Mouse (Mus musculus) cerebellum, adult 11-12 months (tissue): ENCODE measurements at regions not wholly inside any gene's neighbourhood (a gene's known extent, or its start where the extent isn't known, plus 50 kb on each side); places are given as distances from the start of the nearest gene placed in this dataset.

Source experiments
- DNase-seq: peaks from one replicate; pipeline ENCODE4 v3.0.0; 2022

GRCm38 (mm10) chr10:98665936-98666505 lies 248.2 kb upstream of the Atp2b1 start:
- no peak for DNase-seq

GRCm38 (mm10) chr10:98667728-98668127 lies 246.5 kb upstream of the Atp2b1 start:
- DNase-seq: no peak

- DNase-seq: no peak
Measured at GRCm38 (mm10) chr10:98674131-98674530, 240.1 kb upstream of the Atp2b1 start.

GRCm38 (mm10) chr10:98676907-98677306 lies 237.3 kb upstream of the Atp2b1 start:
- DNase-seq: no peak

GRCm38 (mm10) chr10:98678234-98678633 lies 236.0 kb upstream of the Atp2b1 start:
- no peak for DNase-seq

- DNase-seq: no peak
Measured at GRCm38 (mm10) chr10:98682436-98682835, 231.8 kb upstream of the Atp2b1 start.

GRCm38 (mm10) chr10:98684195-98684594 lies 230.0 kb upstream of the Atp2b1 start:
- DNase-seq: no peak

GRCm38 (mm10) chr10:98684707-98685106 lies 229.5 kb upstream of the Atp2b1 start:
- DNase-seq: no peak

- DNase-seq: no peak
Measured at GRCm38 (mm10) chr10:98685739-98686138, 228.5 kb upstream of the Atp2b1 start.

GRCm38 (mm10) chr10:98686370-98686769 lies 227.8 kb upstream of the Atp2b1 start:
- DNase-seq: no peak

- DNase-seq: no peak
Measured at GRCm38 (mm10) chr10:98691816-98692215, 222.4 kb upstream of the Atp2b1 start.

GRCm38 (mm10) chr10:98694690-98695370 lies 219.4 kb upstream of the Atp2b1 start:
- DNase-seq: no peak

- DNase-seq: no peak
Measured at GRCm38 (mm10) chr10:98695371-98695725, 218.9 kb upstream of the Atp2b1 start.

- peak; percentile 46 for DNase-seq
Measured at GRCm38 (mm10) chr10:98697866-98698265, 216.3 kb upstream of the Atp2b1 start.

GRCm38 (mm10) chr10:98699579-98699978 lies 214.6 kb upstream of the Atp2b1 start:
- DNase-seq: no peak

GRCm38 (mm10) chr10:98700407-98700806 lies 213.8 kb upstream of the Atp2b1 start:
- no peak for DNase-seq

- no peak for DNase-seq
Measured at GRCm38 (mm10) chr10:98701285-98701684, 212.9 kb upstream of the Atp2b1 start.

GRCm38 (mm10) chr10:98702470-98703215 lies 211.6 kb upstream of the Atp2b1 start:
- DNase-seq: peak; percentile 34

GRCm38 (mm10) chr10:98703642-98704293 lies 210.4 kb upstream of the Atp2b1 start:
- no peak for DNase-seq

GRCm38 (mm10) chr10:98704559-98704958 lies 209.6 kb upstream of the Atp2b1 start:
- no peak for DNase-seq

- no peak for DNase-seq
Measured at GRCm38 (mm10) chr10:98717856-98718255, 196.3 kb upstream of the Atp2b1 start.

- no peak for DNase-seq
Measured at GRCm38 (mm10) chr10:98718706-98719105, 195.5 kb upstream of the Atp2b1 start.

- no peak for DNase-seq
Measured at GRCm38 (mm10) chr10:98720256-98721005, 193.8 kb upstream of the Atp2b1 start.
